Mouse (Mus musculus): ENCODE data around the gene Ttc25.
"Not testable (repeated sequence)": the region's sequence is repeated elsewhere in the genome, so short reads cannot be mapped to it uniquely, and the experiment has no call there.

Gene Ttc25

GRCm38 (mm10) chr11:100569789-100570188 is 24.4 kb downstream of the Ttc25 start:
- in situ Hi-C loops (cut with MboI, MseI) = loop anchor here (5.0 kb wide), 1 partner anchor 138 kb away; no protein-coding TSS in a partner anchor

- in situ Hi-C loops (cut with MboI, MseI) = loop anchor here (5.0 kb wide), 1 partner anchor 137 kb away; no protein-coding TSS in a partner anchor
These were observed 25.2 kb downstream of the Ttc25 start for GRCm38 (mm10) chr11:100570430-100571201.

- in situ Hi-C loops (cut with MboI, MseI) = loop anchor here (5.0 kb wide), 1 partner anchor 136 kb away; no protein-coding TSS in a partner anchor
These were observed 25.8 kb downstream of the Ttc25 start for GRCm38 (mm10) chr11:100571202-100571567.

GRCm38 (mm10) chr11:100574188-100574587 is 28.8 kb downstream of the Ttc25 start:
- in situ Hi-C loops (cut with MboI, MseI) = loop anchor here (5.0 kb wide), 1 partner anchor 133 kb away; no protein-coding TSS in a partner anchor

GRCm38 (mm10) chr11:100574708-100575483 is 29.5 kb downstream of the Ttc25 start, which contains the start of gene Cnp:
Gene Cnp (plus strand): TSS chr11:100574904.
- in situ Hi-C loops (cut with MboI, MseI) = loop anchor here (5.0 kb wide), 2 partner anchors 47 to 132 kb away; partner anchors contain the start of gene Dnajc7

GRCm38 (mm10) chr11:100575484-100575855 is 30.1 kb downstream of the Ttc25 start:
- in situ Hi-C loops (cut with MboI, MseI) = loop anchor here (5.0 kb wide), 1 partner anchor 47 kb away; the partner anchor contains the start of gene Dnajc7

- in situ Hi-C loops (cut with MboI, MseI) = loop anchor here (5.0 kb wide), 1 partner anchor 46 kb away; the partner anchor contains the start of gene Dnajc7
These were observed 30.8 kb downstream of the Ttc25 start for GRCm38 (mm10) chr11:100576256-100576655.

- in situ Hi-C loops (cut with MboI, MseI) = loop anchor here (5.0 kb wide), 1 partner anchor 44 kb away; the partner anchor contains the start of gene Dnajc7
These were observed 32.6 kb downstream of the Ttc25 start for GRCm38 (mm10) chr11:100577852-100578599.

GRCm38 (mm10) chr11:100579116-100579799 is 33.9 kb downstream of the Ttc25 start:
- in situ Hi-C loops (cut with MboI, MseI) = loop anchor here (5.0 kb wide), 1 partner anchor 43 kb away; the partner anchor contains the start of gene Dnajc7

- in situ Hi-C loops (cut with MboI, MseI) = no loop called here
These were observed 34.9 kb downstream of the Ttc25 start for GRCm38 (mm10) chr11:100580275-100580674.

- in situ Hi-C loops (cut with MboI, MseI) = no loop called here
These were observed 36.3 kb downstream of the Ttc25 start for GRCm38 (mm10) chr11:100581756-100582155.

GRCm38 (mm10) chr11:100582413-100582812 is 37.0 kb downstream of the Ttc25 start:
- in situ Hi-C loops (cut with MboI, MseI) = not testable (repeated sequence)

GRCm38 (mm10) chr11:100582836-100583235 is 37.4 kb downstream of the Ttc25 start:
- in situ Hi-C loops (cut with MboI, MseI) = no loop called here

- in situ Hi-C loops (cut with MboI, MseI) = no loop called here
These were observed 39.2 kb downstream of the Ttc25 start for GRCm38 (mm10) chr11:100584561-100584961.

GRCm38 (mm10) chr11:100585148-100585547 is 39.7 kb downstream of the Ttc25 start:
- in situ Hi-C loops (cut with MboI, MseI) = no loop called here

GRCm38 (mm10) chr11:100588462-100588861 is 43.1 kb downstream of the Ttc25 start:
- in situ Hi-C loops (cut with MboI, MseI) = no loop called here

GRCm38 (mm10) chr11:100592346-100593046 is 47.1 kb downstream of the Ttc25 start:
- in situ Hi-C loops (cut with MboI, MseI) = no loop called here

- in situ Hi-C loops (cut with MboI, MseI) = no loop called here
These were observed 49.2 kb downstream of the Ttc25 start for GRCm38 (mm10) chr11:100594608-100595007.

- in situ Hi-C loops (cut with MboI, MseI) = no loop called here
These were observed 50.1 kb downstream of the Ttc25 start for GRCm38 (mm10) chr11:100595533-100595932.

GRCm38 (mm10) chr11:100598074-100598473 is 52.7 kb downstream of the Ttc25 start:
- in situ Hi-C loops (cut with MboI, MseI) = no loop called here

All from T-helper 2 cell (primary cell).